Mouse (Mus musculus) myocyte (in vitro differentiated cells): ENCODE results near the gene Syn3. TPM values are rescaled to one million over a fixed set of nuclear protein-coding genes. Genes with fewer than 3 reads are reported as not detected.

Experiments
- H3K27me3 ChIP-seq: one replicate; pipeline ENCODE4 v1.6.1; 2011; ENCODE audit not compliant: control insufficient read depth, insufficient read depth, insufficient read length
- H3K36me3 ChIP-seq: one replicate; pipeline ENCODE4 v1.6.1; 2011; ENCODE audit not compliant: control insufficient read depth, insufficient read depth
- H3K4me2 ChIP-seq: one replicate; pipeline ENCODE4 v1.6.1; 2011; ENCODE audit warnings: low read depth, control low read depth
- H3K4me3 ChIP-seq: one replicate; pipeline ENCODE4 v1.5.1; 2011; ENCODE audit warnings: mild to moderate bottlenecking, control low read depth, moderate library complexity
- H3K79me2 ChIP-seq: one replicate; pipeline ENCODE4 v1.6.1; 2011; ENCODE audit not compliant: control insufficient read depth, insufficient read depth
- H3ac ChIP-seq: one replicate; pipeline ENCODE4 v1.6.1; 2011; ENCODE audit not compliant: control insufficient read depth, insufficient read length
- CEBPB ChIP-seq: IDR thresholded peaks from 2 replicates; pipeline ENCODE4 v1.6.1; 2011; ENCODE audit warnings: mild to moderate bottlenecking, moderate library complexity; ENCODE audit not compliant: poor library complexity, insufficient read depth, severe bottlenecking
- E2F4 ChIP-seq: IDR thresholded peaks from one replicate; pipeline ENCODE4 v1.6.1; 2011; ENCODE audit warnings: mild to moderate bottlenecking, control low read depth, moderate library complexity; ENCODE audit not compliant: insufficient read depth
- MAX ChIP-seq: IDR thresholded peaks from one replicate; pipeline ENCODE4 v1.6.1; 2011; ENCODE audit warnings: low read depth, mild to moderate bottlenecking, control low read depth
- MYOD1 ChIP-seq, 3 experiments: IDR thresholded peaks; one replicate each; pipeline ENCODE4 v1.6.1; 2011; ENCODE audit warnings: control low read depth in 2 of 3, low read depth in 2 of 3, mild to moderate bottlenecking in 2 of 3, moderate library complexity in 1 of 3; ENCODE audit not compliant: insufficient read length in 2 of 3, control insufficient read depth in 1 of 3
- MYOG ChIP-seq, 3 experiments: IDR thresholded peaks; one replicate each; pipeline ENCODE4 v1.6.1; 2011; ENCODE audit warnings: control low read depth in 2 of 3, low read depth in 2 of 3, mild to moderate bottlenecking in 2 of 3; ENCODE audit not compliant: insufficient read length in 2 of 3, control insufficient read depth in 1 of 3, insufficient read depth in 1 of 3
- POLR2A ChIP-seq: IDR thresholded peaks from one replicate; pipeline ENCODE4 v1.6.1; 2011; ENCODE audit warnings: low read depth, mild to moderate bottlenecking, control low read depth, moderate library complexity; ENCODE audit not compliant: insufficient read length
- POLR2AphosphoS2 ChIP-seq: IDR thresholded peaks from one replicate; pipeline ENCODE4 v1.6.1; 2011; ENCODE audit warnings: low read depth, control low read depth; ENCODE audit not compliant: insufficient read length
- REST ChIP-seq: IDR thresholded peaks from one replicate; pipeline ENCODE4 v1.6.1; 2011; ENCODE audit warnings: mild to moderate bottlenecking, control low read depth, moderate library complexity; ENCODE audit not compliant: insufficient read depth, insufficient read length
- SRF ChIP-seq: IDR thresholded peaks from one replicate; pipeline ENCODE4 v1.6.1; 2011; ENCODE audit warnings: low read depth; ENCODE audit not compliant: control insufficient read depth, insufficient read length
- TCF12 ChIP-seq: IDR thresholded peaks from one replicate; pipeline ENCODE4 v1.6.1; 2011; ENCODE audit warnings: mild to moderate bottlenecking, control low read depth; ENCODE audit not compliant: poor library complexity, insufficient read depth, severe bottlenecking
- TCF3 ChIP-seq: IDR thresholded peaks from one replicate; pipeline ENCODE4 v1.6.1; 2011; ENCODE audit warnings: low read depth, control low read depth; ENCODE audit not compliant: insufficient read length
- USF1 ChIP-seq: IDR thresholded peaks from one replicate; pipeline ENCODE4 v1.6.1; 2011; ENCODE audit warnings: low read depth, mild to moderate bottlenecking, control low read depth, moderate library complexity
- polyA plus RNA-seq: library from polyadenylated mRNA; unstranded; fragments of >200 nt; fragmentation: generic; extraction: Trizol; gene quantifications from one replicate; pipeline ENCODE4 v1.2.1, GENCODE M21; 2012; ENCODE audit warnings: missing spikeins

Gene Syn3
- polyA plus RNA-seq, 1 experiment = 0.08 TPM

- TF ChIP-seq SRF = no peak
- TF ChIP-seq POLR2A = no peak
- TF ChIP-seq REST = no peak
- TF ChIP-seq POLR2AphosphoS2 = no peak
- no peak for TF ChIP-seq MYOD1 (IDR thresholded peaks at IDR 0.05; ENCODE audit: control insufficient read depth in 1 of 3, insufficient read length in 2 of 3, low read depth in 2 of 3)
Measured at GRCm38 (mm10) chr10:86050522-86050921, 448.2 kb downstream of the Syn3 start.

DNA sequence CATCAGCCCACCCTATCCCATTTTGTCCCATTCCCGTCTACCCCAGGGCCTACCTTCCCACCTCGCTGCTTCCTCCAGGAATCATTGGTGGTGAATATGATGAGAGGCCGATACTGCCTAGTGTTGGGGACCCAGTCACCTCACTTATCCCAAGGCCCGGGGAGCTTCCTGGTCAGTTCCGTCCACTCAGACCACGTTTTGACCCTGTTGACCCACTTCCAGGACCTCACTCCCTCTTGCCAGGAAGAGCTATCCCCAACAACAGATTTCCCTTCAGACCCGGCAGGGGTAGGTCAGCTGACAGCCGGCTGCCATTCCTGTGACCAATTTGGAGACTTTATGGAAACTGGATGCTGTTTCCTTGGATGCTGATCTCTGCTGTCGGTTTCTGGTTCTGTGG lies 450.9 kb downstream of the Syn3 start:
- no peaks in the 10 kb centered on the region for H3K79me2 ChIP-seq
- no peak overlapping the region for H3K4me3 ChIP-seq
- no peaks in the 10 kb centered on the region for H3K27me3 ChIP-seq
- no peak overlapping the region for H3ac ChIP-seq
- H3K4me2 ChIP-seq = no peak overlapping the region
- TF ChIP-seq POLR2A (no peak), MYOG (IDR thresholded peaks at IDR 0.05; ENCODE audit: control insufficient read depth in 1 of 3, insufficient read depth in 1 of 3, insufficient read length in 2 of 3, low read depth in 2 of 3) (no peak), POLR2AphosphoS2 (no peak), REST (no peak), USF1 (no peak), TCF3 (no peak), SRF (no peak), MYOD1 (IDR thresholded peaks at IDR 0.05; ENCODE audit: control insufficient read depth in 1 of 3, insufficient read length in 2 of 3, low read depth in 2 of 3) (no peak), TCF12 (no peak), E2F4 (no peak)
- peaks cover 5% of the 10 kb centered on the region for H3K36me3 ChIP-seq

More at GRCm38 (mm10) chr10:86050522-86050921, 448.2 kb downstream of the Syn3 start:
- H3K79me2 ChIP-seq = no peaks in the 10 kb centered on the region
- no peak overlapping the region for H3ac ChIP-seq
- no peak overlapping the region for H3K4me2 ChIP-seq
- H3K27me3 ChIP-seq = no peaks in the 10 kb centered on the region
- no peak overlapping the region for H3K4me3 ChIP-seq
- H3K36me3 ChIP-seq = peaks cover 5% of the 10 kb centered on the region

DNA sequence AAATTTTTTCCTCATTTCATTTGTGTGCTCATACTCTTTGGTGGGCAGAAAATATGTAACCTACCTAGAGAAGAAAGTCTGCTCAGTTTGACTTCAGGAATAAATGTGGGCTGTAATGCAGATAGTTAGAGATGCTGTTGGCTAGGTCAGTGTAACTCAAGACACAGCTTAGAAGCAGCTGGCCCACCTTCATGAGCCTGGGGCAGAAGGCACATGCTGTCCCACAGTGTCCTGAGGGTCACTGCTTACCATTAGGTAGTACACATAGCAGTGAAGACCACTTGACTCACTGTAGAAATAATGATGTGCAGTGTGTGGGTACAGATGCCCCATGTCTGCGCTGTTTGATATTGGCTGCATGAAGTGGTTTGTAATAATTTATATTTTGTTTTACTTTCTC lies 452.3 kb downstream of the Syn3 start:
- H3K79me2 ChIP-seq = no peaks in the 10 kb centered on the region
- H3K27me3 ChIP-seq = no peaks in the 10 kb centered on the region
- no peak overlapping the region for H3ac ChIP-seq
- TF ChIP-seq MYOG (IDR thresholded peaks at IDR 0.05; ENCODE audit: control insufficient read depth in 1 of 3, insufficient read depth in 1 of 3, insufficient read length in 2 of 3, low read depth in 2 of 3) = no peak
- TF ChIP-seq USF1 = no peak
- no peak for TF ChIP-seq TCF12
- TF ChIP-seq MAX = no peak
- no peak for TF ChIP-seq E2F4
- no peak for TF ChIP-seq POLR2AphosphoS2
- no peak overlapping the region for H3K4me2 ChIP-seq
- no peak overlapping the region for H3K4me3 ChIP-seq
- H3K36me3 ChIP-seq = peaks cover 5% of the 10 kb centered on the region

GRCm38 (mm10) chr10:86044066-86044465 lies 454.6 kb downstream of the Syn3 start:
- no peak overlapping the region for H3K4me2 ChIP-seq
- no peaks in the 10 kb centered on the region for H3K27me3 ChIP-seq
- no peak overlapping the region for H3K4me3 ChIP-seq
- TF ChIP-seq MYOD1 (IDR thresholded peaks at IDR 0.05; ENCODE audit: control insufficient read depth in 1 of 3, insufficient read length in 2 of 3, low read depth in 2 of 3) (no peak), TCF12 (no peak), E2F4 (no peak)
- no peaks in the 10 kb centered on the region for H3K79me2 ChIP-seq
- peaks cover 5% of the 10 kb centered on the region for H3K36me3 ChIP-seq
- no peak overlapping the region for H3ac ChIP-seq

- TF ChIP-seq MYOD1 (IDR thresholded peaks at IDR 0.05; ENCODE audit: control insufficient read depth in 1 of 3, insufficient read length in 2 of 3, low read depth in 2 of 3) = no peak
- no peak for TF ChIP-seq E2F4
- no peak for TF ChIP-seq POLR2A
- TF ChIP-seq MYOG (IDR thresholded peaks at IDR 0.05; ENCODE audit: control insufficient read depth in 1 of 3, insufficient read depth in 1 of 3, insufficient read length in 2 of 3, low read depth in 2 of 3) = no peak
- no peak for TF ChIP-seq SRF
- no peak for TF ChIP-seq CEBPB
- peaks cover 5% of the 10 kb centered on the region for H3K36me3 ChIP-seq
- no peak overlapping the region for H3K4me3 ChIP-seq
Measured at GRCm38 (mm10) chr10:86043651-86044050, 455.0 kb downstream of the Syn3 start.

GRCm38 (mm10) chr10:86034007-86034728 lies 464.5 kb downstream of the Syn3 start:
- TF ChIP-seq MYOG (IDR thresholded peaks at IDR 0.05; ENCODE audit: control insufficient read depth in 1 of 3, insufficient read depth in 1 of 3, insufficient read length in 2 of 3, low read depth in 2 of 3) (no peak), USF1 (no peak), TCF12 (no peak), MAX (no peak), CEBPB (no peak), SRF (no peak), POLR2AphosphoS2 (no peak), TCF3 (no peak), REST (no peak), E2F4 (no peak), MYOD1 (IDR thresholded peaks at IDR 0.05; ENCODE audit: control insufficient read depth in 1 of 3, insufficient read length in 2 of 3, low read depth in 2 of 3) (no peak), POLR2A (no peak)
- no peak overlapping the region for H3K4me3 ChIP-seq
- no peaks in the 10 kb centered on the region for H3K36me3 ChIP-seq
- no peaks in the 10 kb centered on the region for H3K27me3 ChIP-seq
- H3ac ChIP-seq = no peak overlapping the region
- H3K79me2 ChIP-seq = no peaks in the 10 kb centered on the region
- no peak overlapping the region for H3K4me2 ChIP-seq

More at GRCm38 (mm10) chr10:86043651-86044050, 455.0 kb downstream of the Syn3 start:
- no peak overlapping the region for H3K4me2 ChIP-seq
- H3K79me2 ChIP-seq = no peaks in the 10 kb centered on the region
- no peak overlapping the region for H3ac ChIP-seq
- H3K27me3 ChIP-seq = no peaks in the 10 kb centered on the region
